Mouse (Mus musculus): ENCODE results near the gene Plgrkt. TPM values are rescaled to one million over a fixed set of nuclear protein-coding genes. Genes with fewer than 3 reads are reported as not detected.

Plgrkt gene
- polyA plus RNA-seq, 1 experiment from 2014 or later, result 51.8 TPM

DNA sequence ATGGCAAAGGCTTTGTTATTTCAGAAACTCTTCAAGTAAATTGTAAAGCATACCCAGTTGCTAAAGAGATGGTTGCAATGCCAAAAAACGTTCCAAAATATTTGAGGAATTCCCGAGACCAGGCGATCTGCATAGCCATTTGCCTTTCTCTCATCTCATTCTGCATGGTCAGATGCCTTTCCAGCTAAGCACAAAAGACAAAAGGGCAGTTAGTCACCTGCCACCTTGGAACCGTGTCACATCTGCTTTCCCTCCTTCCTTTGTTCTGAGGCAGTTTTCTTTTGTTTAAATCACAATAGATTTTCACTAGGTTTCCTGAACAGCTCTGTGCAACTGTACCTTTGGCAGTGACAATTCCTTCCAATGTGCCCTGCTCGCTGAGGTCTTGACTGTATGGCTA lies 16.2 kb downstream of the Plgrkt start:
- Histone ChIP-seq H3K4me1 (ENCODE audit: control insufficient read depth, insufficient read depth, low read length) (0 out of 2 replicates have a peak, but pooled peaks cover 4% of the 10 kb centered on the region), H3K36me3 (ENCODE audit: control insufficient read depth, insufficient read depth, low read length) (no peaks in the 10 kb centered on the region), H3K9ac (ENCODE audit: low read length) (no peak overlapping the region), H3K4me3 (ENCODE audit: low read depth, low read length) (no peak overlapping the region), H3K27ac (ENCODE audit: low read depth, low read length) (no peak overlapping the region), H3K9me3 (ENCODE audit: control insufficient read depth, low read length) (no peaks in the 10 kb centered on the region), H3K4me2 (ENCODE audit: low read depth) (no peak overlapping the region), H3K27me3 (ENCODE audit: control insufficient read depth, insufficient read depth, low read length) (no peaks in the 10 kb centered on the region)
- WGBS, result 28% methylated on average over 5 of the region's 5 CpGs
- DNase-seq (ENCODE audit: low spot score), result no peak
- ATAC-seq (ENCODE audit: insufficient read depth, low FRiP score, low TSS enrichment), result no peak

DNA sequence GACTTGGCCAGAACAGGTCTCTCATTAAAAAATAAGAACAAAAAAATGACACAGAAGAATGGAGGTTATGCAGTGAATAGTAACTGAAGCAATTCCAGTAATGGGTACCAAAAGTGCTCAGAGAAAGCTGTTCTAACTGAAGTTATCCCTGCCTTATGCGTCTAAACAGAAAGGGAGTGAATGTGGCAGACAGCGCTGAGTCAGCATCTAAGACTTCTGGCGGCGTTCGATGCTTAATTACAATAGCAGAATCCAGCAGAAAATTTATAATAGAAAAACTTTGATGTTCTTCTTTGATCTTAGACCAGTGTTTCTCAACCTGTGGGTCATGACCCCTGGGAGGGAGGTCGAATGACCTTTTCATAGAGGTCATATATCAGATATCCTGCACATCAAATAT lies 21.6 kb downstream of the Plgrkt start:
- Histone ChIP-seq H3K27me3 (ENCODE audit: control insufficient read depth, insufficient read depth, low read length) (no peaks in the 10 kb centered on the region), H3K27ac (ENCODE audit: low read depth, low read length) (no peak overlapping the region), H3K9ac (ENCODE audit: low read length) (no peak overlapping the region), H3K9me3 (ENCODE audit: control insufficient read depth, low read length) (no peaks in the 10 kb centered on the region), H3K36me3 (ENCODE audit: control insufficient read depth, insufficient read depth, low read length) (no peaks in the 10 kb centered on the region), H3K4me1 (ENCODE audit: control insufficient read depth, insufficient read depth, low read length) (no peaks in the 10 kb centered on the region), H3K4me3 (ENCODE audit: low read depth, low read length) (no peak overlapping the region), H3K4me2 (ENCODE audit: low read depth) (no peak overlapping the region)
- ATAC-seq (ENCODE audit: insufficient read depth, low FRiP score, low TSS enrichment) (no peak), DNase-seq (ENCODE audit: low spot score) (no peak)
- WGBS, result 82% methylated on average over 6 of the region's 6 CpGs

DNA sequence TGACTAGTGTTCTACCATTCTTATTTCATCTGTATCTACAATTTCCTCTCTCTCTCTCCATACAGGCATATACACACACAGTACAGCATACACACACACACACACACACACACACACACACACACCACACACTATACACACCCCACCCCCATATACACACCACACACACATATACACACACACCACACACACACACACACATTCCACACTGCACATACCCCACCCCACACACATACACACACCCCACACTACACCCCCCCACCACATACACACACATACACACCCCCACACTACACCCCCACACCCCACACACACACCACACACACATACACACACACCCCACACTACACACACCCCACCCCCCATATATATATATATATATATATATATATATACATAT lies 22.3 kb downstream of the Plgrkt start:
- H3K4me3 ChIP-seq (ENCODE audit: low read depth, low read length), result no peak overlapping the region
- no peaks in the 10 kb centered on the region for H3K27me3 ChIP-seq (ENCODE audit: control insufficient read depth, insufficient read depth, low read length)
- H3K9ac ChIP-seq (ENCODE audit: low read length), result no peak overlapping the region
- H3K4me2 ChIP-seq (ENCODE audit: low read depth), result no peak overlapping the region
- no peaks in the 10 kb centered on the region for H3K9me3 ChIP-seq (ENCODE audit: control insufficient read depth, low read length)
- no peaks in the 10 kb centered on the region for H3K36me3 ChIP-seq (ENCODE audit: control insufficient read depth, insufficient read depth, low read length)
- ATAC-seq (ENCODE audit: insufficient read depth, low FRiP score, low TSS enrichment), result no peak
- DNase-seq (ENCODE audit: low spot score), result no peak
- no peak overlapping the region for H3K27ac ChIP-seq (ENCODE audit: low read depth, low read length)
- H3K4me1 ChIP-seq (ENCODE audit: control insufficient read depth, insufficient read depth, low read length), result no peaks in the 10 kb centered on the region

DNA sequence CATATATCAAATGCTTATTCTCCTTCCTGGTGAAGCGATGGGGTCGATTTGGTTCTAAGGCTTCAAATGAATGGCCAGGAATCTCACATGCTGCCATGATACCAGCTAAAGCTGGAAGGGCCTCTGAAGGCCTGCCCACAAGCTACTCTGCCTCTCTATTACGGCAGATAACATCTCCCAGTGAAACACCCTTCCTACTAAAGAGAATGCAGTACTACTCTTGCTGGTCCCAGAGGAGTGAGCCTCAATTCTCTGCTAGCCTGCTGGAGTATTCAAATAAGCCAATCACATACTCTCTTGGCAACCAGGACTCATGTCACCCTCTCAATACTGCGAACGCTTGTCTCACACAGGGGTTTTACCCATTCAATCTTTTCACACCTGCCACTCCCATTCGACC lies 24.9 kb downstream of the Plgrkt start:
- DNase-seq (ENCODE audit: low spot score) (no peak), ATAC-seq (ENCODE audit: insufficient read depth, low FRiP score, low TSS enrichment) (no peak)
- no peak overlapping the region for H3K4me2 ChIP-seq (ENCODE audit: low read depth)
- no peaks in the 10 kb centered on the region for H3K27me3 ChIP-seq (ENCODE audit: control insufficient read depth, insufficient read depth, low read length)
- H3K4me1 ChIP-seq (ENCODE audit: control insufficient read depth, insufficient read depth, low read length), result no peaks in the 10 kb centered on the region
- no peaks in the 10 kb centered on the region for H3K9me3 ChIP-seq (ENCODE audit: control insufficient read depth, low read length)
- 85% methylated on average over 6 of the region's 6 CpGs for WGBS
- H3K27ac ChIP-seq (ENCODE audit: low read depth, low read length), result no peak overlapping the region
- no peaks in the 10 kb centered on the region for H3K36me3 ChIP-seq (ENCODE audit: control insufficient read depth, insufficient read depth, low read length)
- H3K9ac ChIP-seq (ENCODE audit: low read length), result no peak overlapping the region
- H3K4me3 ChIP-seq (ENCODE audit: low read depth, low read length), result no peak overlapping the region

DNA sequence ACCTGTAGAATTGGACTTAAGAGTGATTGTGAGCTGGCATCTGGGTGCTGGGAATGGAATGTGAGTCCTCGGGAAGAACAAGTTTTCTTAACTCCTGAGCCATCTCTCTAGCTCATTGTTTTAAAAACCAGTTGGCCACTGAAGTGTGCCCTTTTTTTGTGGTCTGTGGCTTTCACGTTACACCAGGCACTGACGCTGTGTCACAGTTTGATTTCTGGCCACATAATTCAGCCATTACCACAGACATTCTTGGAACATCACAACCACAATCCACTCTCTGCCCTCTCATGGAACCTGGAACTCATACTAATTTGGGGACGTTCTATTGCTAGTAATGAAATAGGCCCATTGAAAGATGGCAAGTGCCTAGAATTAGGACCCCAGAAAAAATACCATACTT lies 26.2 kb downstream of the Plgrkt start:
- Histone ChIP-seq H3K9me3 (ENCODE audit: control insufficient read depth, low read length) (no peaks in the 10 kb centered on the region), H3K27me3 (ENCODE audit: control insufficient read depth, insufficient read depth, low read length) (no peaks in the 10 kb centered on the region), H3K9ac (ENCODE audit: low read length) (no peak overlapping the region), H3K27ac (ENCODE audit: low read depth, low read length) (no peak overlapping the region), H3K36me3 (ENCODE audit: control insufficient read depth, insufficient read depth, low read length) (no peaks in the 10 kb centered on the region), H3K4me3 (ENCODE audit: low read depth, low read length) (no peak overlapping the region), H3K4me2 (ENCODE audit: low read depth) (no peak overlapping the region), H3K4me1 (ENCODE audit: control insufficient read depth, insufficient read depth, low read length) (no peaks in the 10 kb centered on the region)
- ATAC-seq (ENCODE audit: insufficient read depth, low FRiP score, low TSS enrichment), result no peak
- WGBS, result 90% methylated on average over 4 of the region's 4 CpGs
- no peak for DNase-seq (ENCODE audit: low spot score)

DNA sequence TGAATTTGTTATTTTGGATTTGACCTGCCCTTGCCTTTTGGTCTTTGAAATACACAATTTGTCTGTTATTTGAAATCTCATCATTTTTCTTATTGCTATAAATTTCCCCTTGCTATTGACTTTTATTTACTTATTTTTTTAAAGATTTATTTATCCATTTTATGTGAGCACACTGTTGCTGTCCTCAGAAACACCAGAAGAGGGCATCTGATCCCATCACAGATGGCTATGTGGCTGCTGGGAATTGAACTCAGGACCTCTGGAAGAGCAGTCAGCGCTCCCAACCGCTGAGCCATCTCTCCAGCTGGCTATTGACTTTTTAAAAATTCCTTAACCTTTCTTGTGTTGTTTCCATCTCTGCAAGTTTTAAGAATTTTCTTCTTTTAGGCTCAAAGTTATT lies 30.6 kb downstream of the Plgrkt start:
- Histone ChIP-seq H3K9me3 (ENCODE audit: control insufficient read depth, low read length) (no peaks in the 10 kb centered on the region), H3K9ac (ENCODE audit: low read length) (no peak overlapping the region), H3K36me3 (ENCODE audit: control insufficient read depth, insufficient read depth, low read length) (no peaks in the 10 kb centered on the region), H3K4me2 (ENCODE audit: low read depth) (no peak overlapping the region), H3K4me1 (ENCODE audit: control insufficient read depth, insufficient read depth, low read length) (no peaks in the 10 kb centered on the region), H3K27ac (ENCODE audit: low read depth, low read length) (no peak overlapping the region), H3K4me3 (ENCODE audit: low read depth, low read length) (no peak overlapping the region), H3K27me3 (ENCODE audit: control insufficient read depth, insufficient read depth, low read length) (no peaks in the 10 kb centered on the region)
- ATAC-seq (ENCODE audit: insufficient read depth, low FRiP score, low TSS enrichment) (no peak), DNase-seq (ENCODE audit: low spot score) (no peak)
- 84% methylated on average over 2 of the region's 2 CpGs for WGBS

DNA sequence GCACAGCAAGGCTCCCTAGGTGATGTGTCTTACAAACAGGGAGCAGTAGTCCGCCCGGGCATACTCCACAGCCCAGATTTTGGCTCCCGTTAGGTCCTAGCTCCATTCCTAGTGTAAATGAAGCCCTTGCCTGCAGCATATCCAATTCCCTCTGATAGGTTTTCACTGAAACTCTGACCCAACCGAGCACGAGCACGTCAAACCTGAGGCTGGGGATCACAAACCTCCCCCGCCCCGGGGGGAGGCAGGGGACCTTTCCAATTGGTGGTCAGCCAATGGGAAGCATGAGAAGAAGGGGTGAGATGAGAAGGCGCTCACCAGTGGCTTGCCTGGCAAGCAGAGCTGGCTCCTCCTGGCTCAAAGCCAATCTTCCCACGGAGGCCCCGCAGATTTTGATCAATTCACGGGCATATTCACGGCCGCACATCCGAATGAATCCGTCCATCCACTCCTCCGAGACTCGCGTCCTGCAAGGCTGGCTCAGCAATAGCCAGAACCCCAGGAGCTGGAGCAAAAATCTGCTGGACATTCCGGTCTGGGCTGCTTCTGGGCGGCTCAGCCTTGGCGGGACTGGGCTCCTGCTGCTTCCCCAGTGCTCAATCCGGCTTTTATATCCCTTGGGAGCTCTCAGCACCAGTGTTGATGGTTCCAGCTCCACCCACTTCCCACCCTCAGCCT lies 33.0 kb downstream of the Plgrkt start, which contains the start of gene Rln1:
Gene Rln1 (minus strand): TSS at position 603 of the 678 bp plus-strand sequence.
- DNase-seq (ENCODE audit: low spot score), result peak; percentile 69
- H3K4me3 ChIP-seq (ENCODE audit: low read depth, low read length), result peak within 1 kb of the TSS; percentile 33
- peak within 1 kb of the TSS; percentile 60 for H3K9ac ChIP-seq (ENCODE audit: low read length)
- H3K36me3 ChIP-seq (ENCODE audit: control insufficient read depth, insufficient read depth, low read length), result no peaks in the 10 kb centered on the region
- no peaks in the 10 kb centered on the region for H3K9me3 ChIP-seq (ENCODE audit: control insufficient read depth, low read length)
- ATAC-seq (ENCODE audit: insufficient read depth, low FRiP score, low TSS enrichment), result peak; percentile 23; the same call in 1 of the 2 replicates
- peak within 1 kb of the TSS; percentile 65 for H3K4me2 ChIP-seq (ENCODE audit: low read depth)
- WGBS, result 4% methylated on average over 23 of the region's 23 CpGs
- no peaks in the 10 kb centered on the region for H3K27me3 ChIP-seq (ENCODE audit: control insufficient read depth, insufficient read depth, low read length)
- no peak within 1 kb of the TSS for H3K27ac ChIP-seq (ENCODE audit: low read depth, low read length)
- no peaks in the 10 kb centered on the region for H3K4me1 ChIP-seq (ENCODE audit: control insufficient read depth, insufficient read depth, low read length)

DNA sequence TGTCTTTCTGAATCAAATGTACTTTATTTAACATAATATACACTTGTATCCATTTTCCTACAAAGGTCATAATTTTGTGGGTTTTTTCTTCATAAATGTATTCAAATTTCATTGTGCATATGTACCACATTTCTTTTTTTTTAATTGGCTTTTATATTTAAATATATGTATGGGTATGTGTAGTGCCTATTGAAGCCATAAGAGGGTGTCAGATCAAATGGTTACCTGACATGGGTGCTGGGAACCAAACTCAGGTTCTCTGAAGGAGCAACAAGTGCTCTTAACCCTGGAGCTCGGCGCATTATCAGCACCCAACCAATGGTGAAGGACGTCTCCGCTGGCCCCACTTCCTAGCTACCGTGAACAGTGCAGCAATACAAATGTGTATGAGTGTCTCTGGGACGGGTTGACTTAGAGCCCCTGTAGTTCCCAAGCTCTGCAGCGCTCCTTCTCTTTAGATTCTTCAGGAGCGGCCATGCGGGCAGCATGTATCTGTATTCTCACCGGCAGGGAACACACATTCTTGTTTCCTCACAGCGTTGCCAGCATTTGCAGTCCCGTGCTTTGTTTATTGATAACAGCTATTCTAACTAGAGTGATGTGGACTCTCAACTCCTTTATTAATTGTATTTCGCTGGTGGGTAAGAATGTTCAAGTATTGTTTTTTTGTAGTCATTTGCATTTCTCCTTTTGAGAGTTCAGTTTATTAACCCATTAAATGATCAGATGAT lies 40.2 kb downstream of the Plgrkt start:
- Histone ChIP-seq H3K4me1 (ENCODE audit: control insufficient read depth, insufficient read depth, low read length) (no peaks in the 10 kb centered on the region), H3K27me3 (ENCODE audit: control insufficient read depth, insufficient read depth, low read length) (no peaks in the 10 kb centered on the region), H3K9ac (ENCODE audit: low read length) (no peak overlapping the region), H3K4me3 (ENCODE audit: low read depth, low read length) (no peak overlapping the region), H3K27ac (ENCODE audit: low read depth, low read length) (no peak overlapping the region), H3K4me2 (ENCODE audit: low read depth) (no peak overlapping the region), H3K36me3 (ENCODE audit: control insufficient read depth, insufficient read depth, low read length) (no peaks in the 10 kb centered on the region), H3K9me3 (ENCODE audit: control insufficient read depth, low read length) (no peaks in the 10 kb centered on the region)
- ATAC-seq (ENCODE audit: insufficient read depth, low FRiP score, low TSS enrichment), result no peak
- WGBS, result 86% methylated on average over 13 of the region's 13 CpGs
- DNase-seq (ENCODE audit: low spot score), result no peak

DNA sequence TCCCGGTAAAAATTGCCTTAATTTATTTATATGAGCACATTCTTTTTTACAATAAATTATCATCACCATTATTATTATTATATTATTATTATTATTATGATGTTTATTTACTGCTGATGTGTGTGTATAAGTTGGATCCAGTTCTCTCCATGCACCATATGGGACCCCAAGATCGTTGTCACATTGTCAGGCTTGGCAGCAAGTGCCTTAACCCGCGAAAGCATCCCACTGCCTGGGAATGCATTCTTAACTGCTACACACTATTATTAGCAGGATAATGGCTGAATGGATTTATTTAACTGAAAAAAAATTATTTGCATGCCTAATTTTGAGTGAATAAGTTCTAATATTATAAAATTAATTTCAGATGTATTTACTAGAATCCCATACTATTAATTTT lies 40.8 kb downstream of the Plgrkt start:
- H3K9me3 ChIP-seq (ENCODE audit: control insufficient read depth, low read length), result no peaks in the 10 kb centered on the region
- no peak overlapping the region for H3K4me3 ChIP-seq (ENCODE audit: low read depth, low read length)
- H3K9ac ChIP-seq (ENCODE audit: low read length), result no peak overlapping the region
- H3K4me1 ChIP-seq (ENCODE audit: control insufficient read depth, insufficient read depth, low read length), result no peaks in the 10 kb centered on the region
- no peak overlapping the region for H3K4me2 ChIP-seq (ENCODE audit: low read depth)
- no peaks in the 10 kb centered on the region for H3K27me3 ChIP-seq (ENCODE audit: control insufficient read depth, insufficient read depth, low read length)
- DNase-seq (ENCODE audit: low spot score) (no peak), ATAC-seq (ENCODE audit: insufficient read depth, low FRiP score, low TSS enrichment) (no peak)
- H3K27ac ChIP-seq (ENCODE audit: low read depth, low read length), result no peak overlapping the region
- WGBS, result 94% methylated on average over 4 of the region's 4 CpGs
- H3K36me3 ChIP-seq (ENCODE audit: control insufficient read depth, insufficient read depth, low read length), result no peaks in the 10 kb centered on the region

All from neural tube, embryonic 11.5 days (tissue).